Mouse (Mus musculus): ENCODE results near the gene Saa1. TPM values are rescaled to one million over a fixed set of nuclear protein-coding genes. Genes with fewer than 3 reads are reported as not detected.
"Not testable (repeated sequence)": the region's sequence is repeated elsewhere in the genome, so short reads cannot be mapped to it uniquely, and the experiment has no call there.

The Saa1 gene
- not detected in 2 replicates for polyA plus RNA-seq (2014; fragmentation: Nextera tagmentation; extraction: Ambion mirVana)

- H3K9ac ChIP-seq; H3K36me3 ChIP-seq (replicated peaks; ENCODE audit: control insufficient read depth, insufficient read depth); H3K27ac ChIP-seq; H3K4me2 ChIP-seq (replicated peaks); H3K27me3 ChIP-seq (ENCODE audit: control insufficient read depth, insufficient read depth, low read length); DNase-seq (ENCODE audit: low spot score); H3K4me1 ChIP-seq (replicated peaks; ENCODE audit: control insufficient read depth, insufficient read depth, low read length); H3K4me3 ChIP-seq (replicated peaks; ENCODE audit: low read length); ATAC-seq (ENCODE audit: low FRiP score); H3K9me3 ChIP-seq (ENCODE audit: control insufficient read depth, low read length): not testable (repeated sequence)
- WGBS = 76% methylated on average over 3 of the region's 3 CpGs
These were observed at the start of gene Saa1 for GRCm38 (mm10) chr7:46742880-46743279. Gene Saa1, minus strand, starts transcription at chr7:46742980.

GRCm38 (mm10) chr7:46789177-46789849 is 46.5 kb upstream of the Saa1 start:
- Histone ChIP-seq H3K36me3 (replicated peaks; ENCODE audit: control insufficient read depth, insufficient read depth) (peaks cover 59% of the 10 kb centered on the region), H3K27me3 (ENCODE audit: control insufficient read depth, insufficient read depth, low read length) (no peaks in the 10 kb centered on the region), H3K9me3 (ENCODE audit: control insufficient read depth, low read length) (no peaks in the 10 kb centered on the region), H3K4me2 (replicated peaks) (no peak overlapping the region), H3K27ac (no peak overlapping the region), H3K4me3 (replicated peaks; ENCODE audit: low read length) (no peak overlapping the region), H3K9ac (no peak overlapping the region), H3K4me1 (replicated peaks; ENCODE audit: control insufficient read depth, insufficient read depth, low read length) (peaks cover 6% of the 10 kb centered on the region; the same call in 1 of the 2 replicates)
- DNase-seq (ENCODE audit: low spot score) = no peak
- ATAC-seq (ENCODE audit: low FRiP score) = no peak
- 90% methylated on average over 5 of the region's 5 CpGs for WGBS

- H3K9ac ChIP-seq = no peak overlapping the region
- DNase-seq (ENCODE audit: low spot score) = peak; percentile 80
- H3K4me3 ChIP-seq (replicated peaks; ENCODE audit: low read length) = no peak overlapping the region
- no peaks in the 10 kb centered on the region for H3K9me3 ChIP-seq (ENCODE audit: control insufficient read depth, low read length)
- H3K36me3 ChIP-seq (replicated peaks; ENCODE audit: control insufficient read depth, insufficient read depth) = peaks cover 91% of the 10 kb centered on the region
- WGBS = 65% methylated on average over 4 of the region's 4 CpGs
- H3K27ac ChIP-seq = no peak overlapping the region
- H3K27me3 ChIP-seq (ENCODE audit: control insufficient read depth, insufficient read depth, low read length) = no peaks in the 10 kb centered on the region
- no peak for ATAC-seq (ENCODE audit: low FRiP score)
- no peaks in the 10 kb centered on the region for H3K4me1 ChIP-seq (replicated peaks; ENCODE audit: control insufficient read depth, insufficient read depth, low read length)
- H3K4me2 ChIP-seq (replicated peaks) = no peak overlapping the region
These were observed 27.9 kb upstream of the Saa1 start for GRCm38 (mm10) chr7:46770706-46771105.

GRCm38 (mm10) chr7:46768451-46768850 is 25.7 kb upstream of the Saa1 start:
- no peaks in the 10 kb centered on the region for H3K4me1 ChIP-seq (replicated peaks; ENCODE audit: control insufficient read depth, insufficient read depth, low read length)
- H3K36me3 ChIP-seq (replicated peaks; ENCODE audit: control insufficient read depth, insufficient read depth) = peaks cover 91% of the 10 kb centered on the region
- no peak overlapping the region for H3K4me3 ChIP-seq (replicated peaks; ENCODE audit: low read length)
- no peak overlapping the region for H3K27ac ChIP-seq
- DNase-seq (ENCODE audit: low spot score) = no peak
- no peaks in the 10 kb centered on the region for H3K27me3 ChIP-seq (ENCODE audit: control insufficient read depth, insufficient read depth, low read length)
- no peaks in the 10 kb centered on the region for H3K9me3 ChIP-seq (ENCODE audit: control insufficient read depth, low read length)
- H3K4me2 ChIP-seq (replicated peaks) = no peak overlapping the region
- H3K9ac ChIP-seq = no peak overlapping the region
- 95% methylated on average over 7 of the region's 7 CpGs for WGBS
- ATAC-seq (ENCODE audit: low FRiP score) = no peak

GRCm38 (mm10) chr7:46767371-46767770 is 24.6 kb upstream of the Saa1 start:
- Histone ChIP-seq H3K9me3 (ENCODE audit: control insufficient read depth, low read length) (no peaks in the 10 kb centered on the region), H3K9ac (no peak overlapping the region), H3K27me3 (ENCODE audit: control insufficient read depth, insufficient read depth, low read length) (no peaks in the 10 kb centered on the region), H3K27ac (no peak overlapping the region), H3K4me1 (replicated peaks; ENCODE audit: control insufficient read depth, insufficient read depth, low read length) (no peaks in the 10 kb centered on the region), H3K4me3 (replicated peaks; ENCODE audit: low read length) (no peak overlapping the region), H3K4me2 (replicated peaks) (no peak overlapping the region), H3K36me3 (replicated peaks; ENCODE audit: control insufficient read depth, insufficient read depth) (peaks cover 91% of the 10 kb centered on the region)
- no peak for ATAC-seq (ENCODE audit: low FRiP score)
- no peak for DNase-seq (ENCODE audit: low spot score)

- H3K27ac ChIP-seq = no peak overlapping the region
- H3K9me3 ChIP-seq (ENCODE audit: control insufficient read depth, low read length) = no peaks in the 10 kb centered on the region
- peaks cover 99% of the 10 kb centered on the region for H3K36me3 ChIP-seq (replicated peaks; ENCODE audit: control insufficient read depth, insufficient read depth)
- WGBS = 75% methylated on average over 8 of the region's 8 CpGs
- no peaks in the 10 kb centered on the region for H3K27me3 ChIP-seq (ENCODE audit: control insufficient read depth, insufficient read depth, low read length)
- H3K4me3 ChIP-seq (replicated peaks; ENCODE audit: low read length) = no peak overlapping the region
- DNase-seq (ENCODE audit: low spot score) (no peak), ATAC-seq (ENCODE audit: low FRiP score) (no peak)
- H3K4me2 ChIP-seq (replicated peaks) = no peak overlapping the region
- no peaks in the 10 kb centered on the region for H3K4me1 ChIP-seq (replicated peaks; ENCODE audit: control insufficient read depth, insufficient read depth, low read length)
- no peak overlapping the region for H3K9ac ChIP-seq
These were observed 21.9 kb upstream of the Saa1 start for GRCm38 (mm10) chr7:46764672-46765071.

- ATAC-seq (ENCODE audit: low FRiP score) (no peak), DNase-seq (ENCODE audit: low spot score) (no peak)
- Histone ChIP-seq H3K9ac (no peak overlapping the region), H3K4me3 (replicated peaks; ENCODE audit: low read length) (no peak overlapping the region), H3K4me2 (replicated peaks) (no peak overlapping the region), H3K36me3 (replicated peaks; ENCODE audit: control insufficient read depth, insufficient read depth) (peaks cover 90% of the 10 kb centered on the region), H3K27ac (no peak overlapping the region), H3K27me3 (ENCODE audit: control insufficient read depth, insufficient read depth, low read length) (no peaks in the 10 kb centered on the region), H3K9me3 (ENCODE audit: control insufficient read depth, low read length) (no peaks in the 10 kb centered on the region), H3K4me1 (replicated peaks; ENCODE audit: control insufficient read depth, insufficient read depth, low read length) (no peaks in the 10 kb centered on the region)
- 91% methylated on average over 5 of the region's 5 CpGs for WGBS
These were observed 19.8 kb upstream of the Saa1 start for GRCm38 (mm10) chr7:46762601-46763000.

- Histone ChIP-seq H3K36me3 (replicated peaks; ENCODE audit: control insufficient read depth, insufficient read depth) (peaks cover 77% of the 10 kb centered on the region), H3K9ac (no peak overlapping the region), H3K27me3 (ENCODE audit: control insufficient read depth, insufficient read depth, low read length) (no peaks in the 10 kb centered on the region), H3K4me1 (replicated peaks; ENCODE audit: control insufficient read depth, insufficient read depth, low read length) (no peaks in the 10 kb centered on the region), H3K9me3 (ENCODE audit: control insufficient read depth, low read length) (no peaks in the 10 kb centered on the region), H3K27ac (no peak overlapping the region), H3K4me3 (replicated peaks; ENCODE audit: low read length) (no peak overlapping the region), H3K4me2 (replicated peaks) (no peak overlapping the region)
- no peak for DNase-seq (ENCODE audit: low spot score)
- 82% methylated on average over 11 of the region's 11 CpGs for whole genome bisulfite sequencing
- ATAC-seq (ENCODE audit: low FRiP score) = no peak
These were observed 18.4 kb upstream of the Saa1 start for GRCm38 (mm10) chr7:46761049-46761795.

GRCm38 (mm10) chr7:46751490-46751889 is 8.7 kb upstream of the Saa1 start, which contains the start of gene Saa2:
Gene Saa2, plus strand, starts transcription at chr7:46751790.
- H3K9ac ChIP-seq = no peak within 1 kb of the TSS
- ATAC-seq (ENCODE audit: low FRiP score) (no peak), DNase-seq (ENCODE audit: low spot score) (no peak)
- H3K27me3 ChIP-seq (ENCODE audit: control insufficient read depth, insufficient read depth, low read length) = no peaks in the 10 kb centered on the region
- no peak within 1 kb of the TSS for H3K27ac ChIP-seq
- H3K9me3 ChIP-seq (ENCODE audit: control insufficient read depth, low read length) = no peaks in the 10 kb centered on the region
- 85% methylated on average over 2 of the region's 3 CpGs for WGBS
- H3K36me3 ChIP-seq (replicated peaks; ENCODE audit: control insufficient read depth, insufficient read depth) = no peaks in the 10 kb centered on the region
- H3K4me1 ChIP-seq (replicated peaks; ENCODE audit: control insufficient read depth, insufficient read depth, low read length) = no peaks in the 10 kb centered on the region
- H3K4me3 ChIP-seq (replicated peaks; ENCODE audit: low read length) = no peak within 1 kb of the TSS
- H3K4me2 ChIP-seq (replicated peaks) = no peak within 1 kb of the TSS
